Mouse (Mus musculus) hindbrain, embryonic 13.5 days (tissue): ENCODE data around the gene Yes1. TPM values are rescaled to one million over a fixed set of nuclear protein-coding genes. Genes with fewer than 3 reads are reported as not detected.

Experiments used
- ATAC-seq: fragments of 200-750 bp; cut with Nextera tagmentation; 2 replicates; pipeline ENCODE4 v1.8.0; 2017; ENCODE audit warnings: moderate TSS enrichment; ENCODE audit not compliant: low FRiP score
- H3K27ac ChIP-seq: fragments of 300-500 bp; sonication (generic); 2 replicates; pipeline ENCODE4 v1.5.1; 2015; ENCODE audit warnings: inconsistent platforms, mild to moderate bottlenecking, moderate library complexity
- H3K27me3 ChIP-seq: fragments of 300-500 bp; sonication (generic); 2 replicates; pipeline ENCODE4 v1.6.1; 2015; ENCODE audit warnings: mild to moderate bottlenecking, inconsistent platforms
- H3K36me3 ChIP-seq: fragments of 300-500 bp; sonication (generic); 2 replicates; pipeline ENCODE4 v1.6.1; 2015; ENCODE audit warnings: mild to moderate bottlenecking, inconsistent platforms
- H3K4me1 ChIP-seq: fragments of 300-500 bp; sonication (generic); replicated peaks from 2 replicates; pipeline ENCODE4 v1.6.1; 2015; ENCODE audit warnings: inconsistent platforms
- H3K4me2 ChIP-seq: fragments of 300-500 bp; sonication (generic); 2 replicates; pipeline ENCODE4 v1.6.1; 2015; ENCODE audit warnings: inconsistent platforms, mild to moderate bottlenecking, moderate library complexity
- H3K4me3 ChIP-seq: fragments of 300-500 bp; sonication (generic); 2 replicates; pipeline ENCODE4 v1.5.1; 2015; ENCODE audit warnings: mild to moderate bottlenecking, inconsistent platforms
- H3K9ac ChIP-seq: fragments of 300-500 bp; sonication (generic); 2 replicates; pipeline ENCODE4 v1.6.1; 2015; ENCODE audit warnings: mild to moderate bottlenecking, inconsistent platforms
- H3K9me3 ChIP-seq: fragments of 300-500 bp; sonication (generic); 2 replicates; pipeline ENCODE4 v1.6.1; 2016; ENCODE audit warnings: inconsistent platforms
- WGBS: fragments of 180-500 bp; shearing (Covaris S2); methylation state at CpG from one replicate; pipeline ENCODE4 v1.1.7; 2015; 5-methylcytosine and 5-hydroxymethylcytosine counted together
- polyA plus RNA-seq: library from polyadenylated mRNA; unstranded; fragments of >200 nt; fragmentation: Nextera tagmentation; extraction: Ambion mirVana; gene quantifications from 2 replicates; pipeline ENCODE4 v1.2.1, GENCODE M21; 2015

Yes1 gene
- polyA plus RNA-seq, result 21.8 and 22.6 TPM in 2 replicates

- peaks cover 23% of the 10 kb centered on the region for H3K4me1 ChIP-seq
- peak within 1 kb of the TSS; percentile 90 for H3K4me3 ChIP-seq
- WGBS, result under 1% methylated on average over 52 of the region's 69 CpGs
- ATAC-seq, result peak; percentile 95
- no peaks in the 10 kb centered on the region for H3K9me3 ChIP-seq
- peak within 1 kb of the TSS; percentile 94 for H3K27ac ChIP-seq
- H3K36me3 ChIP-seq, result no peaks in the 10 kb centered on the region
- H3K4me2 ChIP-seq, result peak within 1 kb of the TSS; percentile 92
- no peaks in the 10 kb centered on the region for H3K27me3 ChIP-seq
- H3K9ac ChIP-seq, result peak within 1 kb of the TSS; percentile 91
These were observed at the start of gene Yes1 for GRCm38 (mm10) chr5:32610801-32611340. Gene Yes1, plus strand, starts transcription at chr5:32611171.

- no peak for ATAC-seq
- 78% methylated on average over 1 of the region's 1 CpGs for WGBS
These were observed 46.3 kb upstream of the Yes1 start for GRCm38 (mm10) chr5:32564697-32565096.

GRCm38 (mm10) chr5:32571802-32572201 lies 39.2 kb upstream of the Yes1 start:
- no peaks in the 10 kb centered on the region for H3K27me3 ChIP-seq
- H3K4me1 ChIP-seq, result no peaks in the 10 kb centered on the region
- H3K9ac ChIP-seq, result no peak overlapping the region
- ATAC-seq, result no peak
- no peaks in the 10 kb centered on the region for H3K36me3 ChIP-seq
- 88% methylated on average over 5 of the region's 5 CpGs for WGBS
- H3K4me3 ChIP-seq, result no peak overlapping the region
- no peak overlapping the region for H3K27ac ChIP-seq
- H3K9me3 ChIP-seq, result no peaks in the 10 kb centered on the region
- no peak overlapping the region for H3K4me2 ChIP-seq

More at GRCm38 (mm10) chr5:32564697-32565096, 46.3 kb upstream of the Yes1 start:
- Histone ChIP-seq H3K9ac (no peak overlapping the region), H3K4me2 (no peak overlapping the region), H3K27me3 (no peaks in the 10 kb centered on the region), H3K4me1 (no peaks in the 10 kb centered on the region), H3K27ac (no peak overlapping the region), H3K4me3 (no peak overlapping the region), H3K9me3 (no peaks in the 10 kb centered on the region), H3K36me3 (no peaks in the 10 kb centered on the region)

- no peak overlapping the region for H3K4me3 ChIP-seq
- no peak overlapping the region for H3K9ac ChIP-seq
- WGBS, result 17% methylated on average over 5 of the region's 5 CpGs
- H3K4me2 ChIP-seq, result no peak overlapping the region
- no peaks in the 10 kb centered on the region for H3K36me3 ChIP-seq
- no peak overlapping the region for H3K27ac ChIP-seq
- H3K4me1 ChIP-seq, result no peaks in the 10 kb centered on the region
- no peak for ATAC-seq
- H3K27me3 ChIP-seq, result no peaks in the 10 kb centered on the region
- H3K9me3 ChIP-seq, result no peaks in the 10 kb centered on the region
These were observed 22.8 kb upstream of the Yes1 start for GRCm38 (mm10) chr5:32588136-32588535.

GRCm38 (mm10) chr5:32593793-32594192 lies 17.2 kb upstream of the Yes1 start:
- no peak for ATAC-seq
- 19% methylated on average over 4 of the region's 4 CpGs for WGBS
- H3K27me3 ChIP-seq, result no peaks in the 10 kb centered on the region

GRCm38 (mm10) chr5:32594358-32594757 lies 16.6 kb upstream of the Yes1 start:
- ATAC-seq, result no peak
- Histone ChIP-seq H3K9me3 (no peaks in the 10 kb centered on the region), H3K9ac (no peak overlapping the region), H3K4me2 (no peak overlapping the region), H3K4me1 (no peaks in the 10 kb centered on the region), H3K36me3 (no peaks in the 10 kb centered on the region), H3K27ac (no peak overlapping the region), H3K27me3 (no peaks in the 10 kb centered on the region), H3K4me3 (no peak overlapping the region)
- WGBS, result 81% methylated on average over 5 of the region's 5 CpGs

More at GRCm38 (mm10) chr5:32593793-32594192, 17.2 kb upstream of the Yes1 start:
- no peaks in the 10 kb centered on the region for H3K9me3 ChIP-seq
- no peaks in the 10 kb centered on the region for H3K4me1 ChIP-seq
- no peak overlapping the region for H3K27ac ChIP-seq
- no peak overlapping the region for H3K9ac ChIP-seq
- no peaks in the 10 kb centered on the region for H3K36me3 ChIP-seq
- H3K4me2 ChIP-seq, result no peak overlapping the region
- no peak overlapping the region for H3K4me3 ChIP-seq

GRCm38 (mm10) chr5:32605911-32606310 lies 5.1 kb upstream of the Yes1 start:
- H3K27me3 ChIP-seq, result no peaks in the 10 kb centered on the region
- peaks cover 5% of the 10 kb centered on the region for H3K4me1 ChIP-seq
- WGBS, result 81% methylated on average over 1 of the region's 1 CpGs
- H3K4me3 ChIP-seq, result no peak overlapping the region
- H3K36me3 ChIP-seq, result no peaks in the 10 kb centered on the region
- no peaks in the 10 kb centered on the region for H3K9me3 ChIP-seq
- ATAC-seq, result no peak
- no peak overlapping the region for H3K9ac ChIP-seq
- H3K27ac ChIP-seq, result no peak overlapping the region
- no peak overlapping the region for H3K4me2 ChIP-seq

GRCm38 (mm10) chr5:32607776-32608355 lies 3.1 kb upstream of the Yes1 start:
- Histone ChIP-seq H3K36me3 (no peaks in the 10 kb centered on the region), H3K27me3 (no peaks in the 10 kb centered on the region), H3K4me3 (no peak overlapping the region), H3K9me3 (no peaks in the 10 kb centered on the region), H3K4me2 (no peak overlapping the region), H3K27ac (no peak overlapping the region), H3K4me1 (peaks cover 10% of the 10 kb centered on the region), H3K9ac (no peak overlapping the region)
- ATAC-seq, result no peak
- WGBS, result 54% methylated on average over 2 of the region's 2 CpGs

GRCm38 (mm10) chr5:32608516-32608915 lies 2.5 kb upstream of the Yes1 start:
- Histone ChIP-seq H3K9ac (no peak overlapping the region), H3K27me3 (no peaks in the 10 kb centered on the region), H3K36me3 (no peaks in the 10 kb centered on the region), H3K4me1 (peaks cover 10% of the 10 kb centered on the region), H3K4me2 (no peak overlapping the region), H3K4me3 (no peak overlapping the region), H3K9me3 (no peaks in the 10 kb centered on the region), H3K27ac (no peak overlapping the region)
- no peak for ATAC-seq
- WGBS, result 96% methylated on average over 4 of the region's 4 CpGs

GRCm38 (mm10) chr5:32610064-32610800 lies 739 bp upstream of the Yes1 start:
- peak; percentile 69 for ATAC-seq
- H3K36me3 ChIP-seq, result no peaks in the 10 kb centered on the region
- peak overlapping the region; percentile 92 for H3K4me2 ChIP-seq
- peak overlapping the region; percentile 94 for H3K27ac ChIP-seq
- peak overlapping the region; percentile 91 for H3K9ac ChIP-seq
- peaks cover 21% of the 10 kb centered on the region for H3K4me1 ChIP-seq
- no peaks in the 10 kb centered on the region for H3K27me3 ChIP-seq
- H3K4me3 ChIP-seq, result peak overlapping the region; percentile 90
- WGBS, result 17% methylated on average over 21 of the region's 21 CpGs
- H3K9me3 ChIP-seq, result no peaks in the 10 kb centered on the region

GRCm38 (mm10) chr5:32611341-32611961 lies 480 bp downstream of the Yes1 start:
- Histone ChIP-seq H3K4me1 (peaks cover 23% of the 10 kb centered on the region), H3K9me3 (no peaks in the 10 kb centered on the region), H3K27me3 (no peaks in the 10 kb centered on the region), H3K36me3 (no peaks in the 10 kb centered on the region), H3K27ac (peak overlapping the region; percentile 94), H3K4me3 (peak overlapping the region; percentile 90), H3K9ac (peak overlapping the region; percentile 91), H3K4me2 (peak overlapping the region; percentile 92)
- WGBS, result under 1% methylated on average over 52 of the region's 54 CpGs
- peak; percentile 79 for ATAC-seq

- no peaks in the 10 kb centered on the region for H3K36me3 ChIP-seq
- H3K9ac ChIP-seq, result no peak overlapping the region
- peaks cover 23% of the 10 kb centered on the region for H3K4me1 ChIP-seq
- H3K27me3 ChIP-seq, result no peaks in the 10 kb centered on the region
- ATAC-seq, result no peak
- H3K27ac ChIP-seq, result peak overlapping the region; percentile 49; the same call in 1 of the 2 replicates
- WGBS, result 71% methylated on average over 2 of the region's 2 CpGs
- H3K4me2 ChIP-seq, result no peak overlapping the region
- H3K9me3 ChIP-seq, result no peaks in the 10 kb centered on the region
- H3K4me3 ChIP-seq, result no peak overlapping the region
These were observed 3.3 kb downstream of the Yes1 start for GRCm38 (mm10) chr5:32614291-32614690.
